Mouse (Mus musculus): ENCODE measurements at regions not wholly inside any gene's neighbourhood (a gene's known extent, or its start where the extent isn't known, plus 50 kb on each side); places are given as distances from the start of the nearest gene placed in this dataset.
"Not testable (repeated sequence)": the region's sequence is repeated elsewhere in the genome, so short reads cannot be mapped to it uniquely, and the experiment has no call there.

GRCm38 (mm10) chr2:78279382-78280056 lies 333.3 kb upstream of the Cwc22 start:
- DNase-seq (ENCODE audit: low spot score), result no peak

DNA sequence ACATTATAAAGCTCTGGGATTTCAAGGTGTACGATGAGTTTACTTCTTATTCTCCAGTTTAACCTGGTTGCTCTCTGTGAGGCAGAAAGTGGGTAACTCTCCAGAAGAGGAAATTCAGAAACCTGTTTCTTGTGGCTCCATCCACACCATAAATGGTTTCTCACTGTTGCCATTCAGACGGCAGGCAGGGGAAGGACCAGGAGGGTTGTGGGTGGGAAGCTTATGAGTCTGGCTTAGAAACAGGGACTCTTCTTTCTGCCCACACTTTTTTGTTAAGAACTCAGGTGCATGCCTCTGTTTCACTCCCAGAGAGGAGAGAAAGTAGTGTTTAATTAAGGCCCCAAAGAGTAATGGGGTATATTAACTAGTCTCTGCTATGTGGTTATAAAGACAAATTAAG lies 332.5 kb upstream of the Cwc22 start:
- no peak for DNase-seq (ENCODE audit: low spot score)

GRCm38 (mm10) chr2:78277699-78278098 lies 331.5 kb upstream of the Cwc22 start:
- no peak for DNase-seq (ENCODE audit: low spot score)

DNA sequence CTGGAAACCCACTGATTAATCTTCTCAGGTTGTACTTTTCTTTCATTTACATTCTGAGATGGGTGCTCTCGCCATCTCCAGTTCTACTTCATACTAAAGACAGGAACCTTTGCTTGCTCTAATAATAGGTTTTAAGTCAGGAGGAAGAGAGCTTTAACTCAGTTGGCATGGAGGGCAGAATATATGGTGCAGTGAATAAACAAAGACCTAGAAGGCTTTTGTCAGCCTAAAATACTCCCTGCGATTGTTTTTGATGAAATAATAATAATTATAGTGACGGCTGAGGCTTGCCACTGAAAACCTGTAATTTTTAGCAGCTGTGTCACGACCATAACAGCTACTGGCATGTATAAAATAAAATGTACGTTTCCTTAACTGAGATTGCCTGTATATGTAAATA lies 327.9 kb upstream of the Cwc22 start:
- no peak for DNase-seq (ENCODE audit: low spot score)

DNA sequence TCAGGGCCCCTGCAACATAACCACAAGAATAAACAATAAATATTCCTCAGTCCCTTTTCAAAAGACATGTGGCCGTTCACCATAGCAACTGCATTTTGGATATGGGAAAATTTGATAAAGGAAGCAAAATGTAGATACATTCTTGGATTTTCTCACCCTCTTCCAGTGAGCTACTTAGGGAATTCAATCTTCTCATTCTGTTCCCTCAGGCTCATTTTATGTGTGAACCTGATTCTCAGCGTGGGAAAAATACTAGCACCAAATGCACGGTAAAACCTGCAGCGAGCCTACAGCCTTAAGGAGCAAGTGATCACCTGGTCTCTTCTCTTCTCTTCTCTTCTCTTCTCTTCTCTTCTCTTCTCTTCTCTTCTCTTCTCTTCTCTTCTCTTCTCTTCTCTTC lies 322.5 kb upstream of the Cwc22 start:
- DNase-seq (ENCODE audit: low spot score), result no peak

GRCm38 (mm10) chr2:78267527-78268375 lies 321.6 kb upstream of the Cwc22 start:
- DNase-seq (ENCODE audit: low spot score), result no peak

GRCm38 (mm10) chr2:78253601-78254097 lies 307.5 kb upstream of the Cwc22 start:
- DNase-seq (ENCODE audit: low spot score), result no peak

DNA sequence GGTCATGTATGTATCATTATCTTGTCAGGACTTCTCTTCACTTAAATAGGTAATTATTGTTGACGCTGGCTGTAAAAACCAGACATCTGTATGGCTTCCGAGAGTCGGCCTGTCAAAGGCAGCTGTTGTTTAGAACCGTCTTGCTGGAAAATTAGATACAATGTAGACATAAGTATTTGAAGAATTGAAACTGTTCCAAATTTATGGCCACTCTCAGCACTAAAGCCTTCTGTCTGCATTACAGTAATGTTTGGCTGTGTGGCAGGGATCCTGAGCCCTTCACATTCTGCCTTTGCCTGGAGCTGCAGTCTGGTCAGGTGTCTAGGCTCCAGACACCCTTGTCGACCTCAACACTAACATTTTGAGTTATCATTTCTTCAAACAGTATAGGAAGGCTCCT lies 300.2 kb upstream of the Cwc22 start:
- DNase-seq (ENCODE audit: low spot score), result no peak

GRCm38 (mm10) chr2:78240299-78240698 lies 294.1 kb upstream of the Cwc22 start:
- DNase-seq (ENCODE audit: low spot score), result no peak

GRCm38 (mm10) chr2:78225383-78226100 lies 279.4 kb upstream of the Cwc22 start:
- not testable (repeated sequence) for DNase-seq (ENCODE audit: low spot score)

DNA sequence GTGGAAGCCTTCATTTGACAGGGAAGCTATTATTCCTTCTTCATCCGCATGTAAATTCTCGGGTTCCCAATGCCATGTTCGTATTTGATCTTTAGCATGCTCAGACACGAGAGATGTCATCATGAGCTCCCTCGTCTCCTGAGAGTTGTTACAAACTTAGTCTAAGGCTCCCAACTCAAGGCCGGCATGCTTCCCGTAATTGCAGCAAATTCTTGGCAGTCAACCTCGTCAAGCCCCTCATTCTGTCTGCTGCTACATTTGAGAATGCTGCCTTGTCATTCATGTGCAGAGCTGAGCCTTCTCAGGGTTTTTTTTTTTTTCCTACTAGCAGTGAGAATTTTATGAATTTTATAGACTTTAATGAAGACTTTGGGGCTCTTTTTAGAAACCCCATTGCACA lies 268.3 kb upstream of the Cwc22 start:
- no peak for DNase-seq (ENCODE audit: low spot score)

DNA sequence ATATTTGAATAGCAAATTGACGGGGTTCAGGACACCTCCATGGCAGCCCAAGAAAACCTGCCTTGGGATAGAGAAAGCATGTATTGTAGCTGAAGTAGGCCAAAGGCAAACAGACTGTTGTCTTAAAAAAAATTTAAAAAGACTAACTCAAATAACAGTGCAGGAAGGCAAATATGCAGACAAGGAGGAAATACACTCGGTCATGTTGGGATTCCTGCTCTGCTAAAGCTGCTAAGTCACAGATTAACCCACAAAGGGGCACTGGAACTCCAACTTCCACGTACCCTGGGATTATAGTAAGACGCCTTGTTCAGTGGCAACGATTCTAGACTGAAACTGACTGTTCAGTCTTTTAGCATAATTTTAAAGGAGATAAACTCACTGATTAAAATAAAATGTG lies 258.9 kb upstream of the Cwc22 start:
- no peak for DNase-seq (ENCODE audit: low spot score)

- DNase-seq (ENCODE audit: low spot score), result no peak
Observed at GRCm38 (mm10) chr2:78196006-78196405, 249.8 kb upstream of the Cwc22 start.

DNA sequence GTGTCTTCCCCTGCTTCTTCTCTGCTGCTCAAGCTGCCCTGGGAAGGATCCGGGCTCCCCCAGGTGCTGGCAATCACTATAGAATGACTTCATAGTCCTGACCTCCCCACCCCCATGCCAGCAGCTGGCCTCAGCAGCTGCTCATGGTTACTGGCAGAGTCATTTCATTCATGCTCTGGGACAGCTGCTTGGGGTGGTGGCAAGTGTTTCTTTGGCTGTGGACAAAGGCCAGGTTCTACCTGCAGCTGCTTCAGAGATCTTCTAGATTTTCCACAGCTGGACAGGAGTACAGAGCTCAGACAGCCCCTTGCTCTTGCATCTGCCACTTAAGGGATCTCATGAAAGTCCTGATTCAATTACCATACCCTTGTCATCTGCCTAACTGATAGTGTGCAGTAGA lies 243.4 kb upstream of the Cwc22 start:
- DNase-seq (ENCODE audit: low spot score), result peak; percentile 19

DNA sequence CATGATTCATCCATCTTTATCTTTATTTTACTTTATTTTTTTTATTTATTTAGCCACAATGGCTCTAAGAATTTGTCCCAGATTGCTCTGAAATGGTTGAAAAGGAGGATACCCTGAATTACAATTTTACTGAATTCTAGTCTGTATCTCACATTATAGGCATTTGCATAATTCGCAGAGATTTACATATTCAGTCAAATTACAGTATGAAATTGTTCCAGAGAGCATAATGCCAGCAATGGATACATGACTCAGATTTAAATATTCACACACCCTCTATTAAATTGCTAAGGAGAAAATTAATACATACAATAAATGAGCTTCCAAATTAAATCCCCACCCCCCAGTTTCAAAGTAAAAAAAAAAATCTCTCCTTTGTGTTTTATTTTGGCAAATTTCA lies 238.8 kb upstream of the Cwc22 start:
- DNase-seq (ENCODE audit: low spot score), result no peak

DNA sequence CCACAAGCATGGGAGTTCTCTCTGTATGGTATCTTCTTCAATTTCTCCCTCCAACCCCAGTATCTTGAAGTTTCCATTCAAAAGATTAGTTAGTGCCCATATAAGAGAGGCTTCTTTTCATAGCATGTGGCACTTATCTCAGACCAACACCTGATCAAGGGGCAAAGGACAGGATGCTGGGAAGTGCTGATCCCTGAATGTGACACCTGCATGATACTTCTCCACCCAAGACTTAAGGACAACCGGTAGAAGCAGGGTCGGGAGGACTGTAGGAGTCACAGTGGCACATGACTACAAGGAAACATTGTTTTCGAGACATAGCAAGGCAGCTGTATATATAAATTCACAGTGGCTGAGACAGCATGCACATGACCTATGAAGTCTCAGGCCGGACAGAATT lies 227.6 kb upstream of the Cwc22 start:
- DNase-seq (ENCODE audit: low spot score), result no peak

DNA sequence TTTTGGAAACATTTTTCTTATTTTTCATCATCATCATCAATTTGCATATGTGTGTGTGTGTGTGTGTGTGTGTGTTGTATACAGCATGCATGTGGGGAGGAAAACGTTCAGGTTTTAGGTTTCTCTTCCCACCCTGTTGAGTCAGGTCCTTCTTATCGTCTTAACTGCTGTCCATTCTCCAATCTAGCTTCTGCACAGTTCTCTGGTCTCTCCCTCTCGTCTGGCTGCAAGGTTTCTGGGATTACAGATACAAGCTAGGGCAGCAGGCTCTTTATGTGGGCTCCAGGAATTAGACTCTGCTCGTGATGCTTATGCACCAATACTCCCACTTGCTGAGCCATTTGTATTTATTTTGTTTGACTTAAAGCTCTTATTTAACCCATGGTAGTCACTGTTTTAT lies 226.6 kb upstream of the Cwc22 start:
- no peak for DNase-seq (ENCODE audit: low spot score)

DNA sequence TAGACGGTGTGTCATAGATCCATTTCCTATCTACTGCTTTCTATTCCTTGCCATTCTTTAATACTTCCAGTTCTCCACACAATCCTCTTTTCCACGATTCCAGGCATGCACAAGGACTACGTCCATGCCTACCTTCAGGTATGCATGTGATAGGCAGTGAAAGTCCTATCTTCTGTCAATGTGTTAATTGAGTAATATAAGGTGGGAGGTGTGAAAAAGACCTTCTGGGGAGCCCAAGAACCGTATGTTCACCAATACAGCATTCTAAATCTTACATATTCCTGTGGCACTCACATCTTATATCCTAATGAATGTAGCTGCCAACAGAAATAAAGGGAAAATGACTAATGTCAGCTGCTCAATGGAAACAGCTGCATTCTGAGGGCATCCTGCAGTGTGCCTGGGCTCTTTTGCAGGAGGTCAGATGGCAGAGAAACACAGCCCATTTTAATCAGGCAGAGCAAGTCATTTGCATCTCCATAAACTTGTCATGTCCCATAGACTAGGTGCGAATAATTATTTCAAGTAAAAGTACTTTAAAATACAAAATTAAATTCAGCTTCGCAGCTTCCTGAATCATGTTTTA lies 224.1 kb upstream of the Cwc22 start:
- no peak for DNase-seq (ENCODE audit: low spot score)

- DNase-seq (ENCODE audit: low spot score), result no peak
Observed at GRCm38 (mm10) chr2:78165429-78165828, 219.3 kb upstream of the Cwc22 start.

- DNase-seq (ENCODE audit: low spot score), result peak; percentile 63
Observed at GRCm38 (mm10) chr2:78159877-78160485, 213.8 kb upstream of the Cwc22 start.

- DNase-seq (ENCODE audit: low spot score), result no peak
Observed at GRCm38 (mm10) chr2:78110335-78110734, 164.2 kb upstream of the Cwc22 start.

- DNase-seq (ENCODE audit: low spot score), result no peak
Observed at GRCm38 (mm10) chr2:78095536-78095935, 149.4 kb upstream of the Cwc22 start.
